Mouse (Mus musculus) brain, embryonic 14.5 days (tissue): ENCODE measurements around the gene Enoph1.

Source experiments
- CTCF ChIP-seq: fragments of 200-500 bp; IDR thresholded peaks from 2 replicates; pipeline ENCODE4 v1.5.1; 2012; ENCODE audit warnings: inconsistent platforms, mild to moderate bottlenecking, moderate library complexity, borderline replicate concordance; ENCODE audit not compliant: insufficient read depth, insufficient read length; ENCODE audit errors: extremely low read depth
- POLR2A ChIP-seq: fragments of 200-500 bp; IDR thresholded peaks from 2 replicates; pipeline ENCODE4 v1.6.1; 2012; ENCODE audit warnings: mild to moderate bottlenecking, inconsistent platforms, borderline replicate concordance; ENCODE audit not compliant: poor library complexity, insufficient read depth, insufficient read length, severe bottlenecking; ENCODE audit errors: extremely low read depth

DNA sequence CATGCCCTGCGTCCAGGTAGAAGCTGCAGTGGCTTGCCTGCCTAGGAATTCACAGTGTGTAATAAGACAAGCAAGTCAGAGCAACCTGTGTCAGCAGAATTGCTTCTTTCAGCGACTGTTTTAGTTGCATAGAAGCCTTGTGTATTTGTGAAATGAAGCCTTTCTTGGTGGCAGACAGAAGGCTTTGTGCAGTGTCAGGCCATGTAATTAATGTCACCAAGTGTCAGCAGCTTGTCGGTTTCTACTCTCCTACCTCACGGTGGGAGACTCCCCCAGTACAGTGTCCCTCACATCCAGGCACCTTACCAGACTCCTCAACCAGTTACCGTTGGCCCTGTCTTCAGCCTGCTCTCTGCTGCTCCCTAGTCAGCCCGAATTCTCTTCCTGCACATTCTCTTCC lies 19.5 kb downstream of the Enoph1 start:
- TF ChIP-seq CTCF: no peak
- no peak for TF ChIP-seq POLR2A
